Mouse (Mus musculus) layer of hippocampus, postnatal 10 days (tissue): ENCODE results near the gene Tmem185b. TPM values are rescaled to one million over a fixed set of nuclear protein-coding genes. Genes with fewer than 3 reads are reported as not detected.

Experiments used
- DNase-seq, 2 experiments: peaks; one replicate each; pipeline ENCODE4 v3.0.0; 2021; ENCODE audit warnings: low spot score in 2 of 2
- long read RNA-seq: library from polyadenylated mRNA; stranded (forward); transcript quantifications from one replicate; pipeline ENCODE4 v2.0.0, GENCODE M21; 2023
- total RNA-seq, 2 experiments: library from RNA; stranded (reverse); gene quantifications; 2 replicates each; pipeline ENCODE4 v1.2.3; 2021

The Tmem185b gene
- total RNA-seq, result 10 to 100 TPM; 10.3 to 11.9 TPM
- long read RNA-seq, transcript Tmem185b-202 (1 exons, 2,824 nt), result major isoform, 13 of 14 reads
- long read RNA-seq, partial matches to known transcripts, result 0 of 14 reads
- long read RNA-seq, other reads (novel, unspliced or antisense), result 0 of 14 reads

- DNase-seq, result peak; percentile 90 to 94
These were observed at the start of gene Tmem185b for GRCm38 (mm10) chr1:119525689-119526591. Tmem185b (plus strand) TSS chr1:119526160.

GRCm38 (mm10) chr1:119476905-119477353 lies 49.0 kb upstream of the Tmem185b start:
- DNase-seq, result no peak

GRCm38 (mm10) chr1:119479641-119480040 lies 46.3 kb upstream of the Tmem185b start:
- no peak for DNase-seq

DNA sequence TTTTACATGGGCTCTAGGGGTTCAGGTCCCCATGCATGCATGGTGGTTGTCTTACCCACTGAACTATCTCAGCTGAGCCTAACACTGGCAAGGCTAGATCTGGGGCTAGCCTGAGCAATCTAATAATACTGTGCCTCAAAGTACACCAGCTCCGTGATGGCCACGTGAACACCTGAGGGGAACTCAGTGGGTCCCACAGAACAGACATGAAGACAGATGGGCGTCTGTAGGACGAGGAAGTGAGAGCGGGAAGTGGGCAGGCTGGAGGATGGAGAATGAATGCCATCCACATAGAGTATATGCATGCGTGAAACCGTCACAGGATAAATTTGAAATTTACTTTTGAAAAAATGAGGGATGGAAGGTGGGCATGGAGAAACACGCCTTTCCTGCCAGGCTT lies 45.3 kb upstream of the Tmem185b start:
- DNase-seq, result no peak

DNA sequence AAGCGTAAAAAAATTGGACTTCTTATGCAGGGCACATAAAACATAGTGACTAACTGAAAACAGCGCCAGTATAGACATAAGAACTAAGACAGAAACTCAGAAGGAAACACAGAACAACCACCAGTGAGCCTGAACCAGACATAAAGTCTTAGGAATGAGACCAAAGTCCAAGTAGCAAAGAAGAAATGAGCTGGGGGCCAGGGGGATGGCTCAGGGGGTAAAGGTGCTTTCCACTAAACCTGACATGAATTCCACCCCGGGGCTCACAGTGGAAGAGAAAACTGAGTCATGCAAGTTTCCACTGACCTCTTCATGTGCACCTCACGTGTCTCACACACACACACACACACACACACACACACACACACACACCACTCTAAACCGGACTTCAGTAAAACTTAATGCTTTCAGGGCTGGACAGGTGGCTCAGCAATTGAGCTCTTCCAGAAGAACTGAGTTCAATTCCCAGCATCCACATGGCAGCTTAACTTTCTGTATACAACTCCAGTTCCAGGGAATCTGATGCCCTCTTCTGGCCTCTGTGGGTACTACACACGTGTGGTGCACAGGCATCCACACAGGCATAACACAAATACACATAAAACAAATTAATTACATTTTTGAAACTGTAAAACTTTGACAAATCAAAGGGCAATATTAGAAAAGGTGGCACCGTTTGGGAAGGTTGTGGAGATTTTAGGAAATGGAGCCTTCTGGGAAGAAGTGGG lies 44.6 kb upstream of the Tmem185b start:
- DNase-seq, result no peak

GRCm38 (mm10) chr1:119482891-119483290 lies 43.1 kb upstream of the Tmem185b start:
- DNase-seq, result no peak

DNA sequence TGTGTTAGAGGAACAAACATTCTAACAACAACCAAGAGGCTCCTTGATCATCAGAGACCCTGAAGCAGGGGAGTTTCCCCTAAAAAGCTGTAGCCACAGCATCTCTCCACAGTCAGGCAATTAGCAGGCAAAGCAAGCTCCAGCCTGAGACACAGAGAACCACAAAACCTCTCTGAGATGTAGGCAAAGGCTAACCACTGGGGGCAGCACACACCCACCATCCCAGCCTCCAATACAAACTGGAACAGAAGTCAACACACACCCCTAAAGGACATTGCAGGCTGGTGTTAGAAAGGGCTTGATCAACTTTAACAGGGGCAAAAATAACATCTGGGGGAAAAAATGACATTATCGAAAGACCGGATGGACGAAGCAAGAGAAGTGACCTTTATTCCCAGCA lies 41.5 kb upstream of the Tmem185b start:
- peak; percentile 46 to 50 for DNase-seq

GRCm38 (mm10) chr1:119485825-119486224 lies 40.1 kb upstream of the Tmem185b start:
- DNase-seq, result no peak

DNA sequence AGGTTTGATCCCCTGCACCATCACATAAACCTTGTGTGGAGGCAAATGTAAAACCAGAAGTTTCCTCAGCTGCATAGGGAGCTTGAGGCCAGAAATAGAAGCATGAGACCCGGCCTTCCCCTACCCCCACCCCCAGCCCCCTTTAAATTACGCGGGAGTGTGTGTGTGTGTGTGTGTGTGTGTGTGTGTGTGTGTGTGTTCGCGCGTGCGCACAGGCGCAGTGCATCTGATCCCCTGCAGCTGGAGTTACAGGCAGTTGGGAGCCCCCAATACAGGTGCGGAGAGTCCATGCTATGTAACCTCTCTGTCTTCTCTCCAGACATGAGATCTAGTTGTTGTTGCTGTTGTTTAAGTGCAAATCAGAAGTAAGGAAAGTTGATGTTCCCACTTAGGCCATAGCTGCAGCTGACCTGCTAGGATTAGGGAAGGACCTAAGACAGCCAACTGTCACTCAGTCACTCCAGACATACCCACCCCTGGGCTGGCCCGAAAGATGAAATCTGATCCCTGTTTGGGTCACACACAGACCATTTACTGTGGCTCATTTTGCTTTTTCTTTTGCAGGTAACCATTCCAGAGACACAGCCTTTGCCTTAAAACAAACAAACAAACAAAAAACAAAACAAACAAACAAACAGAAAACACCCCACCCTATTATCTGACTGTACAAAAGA lies 37.9 kb upstream of the Tmem185b start:
- DNase-seq, result no peak

- DNase-seq, result no peak
These were observed 35.2 kb upstream of the Tmem185b start for GRCm38 (mm10) chr1:119490765-119491164.

DNA sequence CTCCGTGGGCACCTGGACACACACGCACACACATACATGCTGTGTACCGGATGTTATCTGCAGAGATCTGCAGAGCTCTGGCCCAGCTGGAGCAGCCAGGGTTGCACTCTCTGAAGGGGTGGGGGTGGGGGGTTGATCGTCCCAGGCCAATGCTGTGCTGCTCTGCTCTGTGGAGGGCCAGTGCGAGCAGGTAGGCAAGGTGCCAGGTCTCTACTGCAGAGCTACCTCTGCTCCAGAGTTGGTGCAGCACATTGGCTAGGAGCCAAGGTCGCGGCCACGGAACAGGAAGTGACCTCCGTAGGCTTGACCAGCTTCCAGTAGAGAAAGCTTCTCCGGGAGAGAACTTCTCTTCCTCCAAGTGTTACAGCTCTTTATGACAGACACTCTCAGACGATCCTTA lies 33.9 kb upstream of the Tmem185b start:
- DNase-seq, result peak in 1 of 2 experiments; percentile 32

- DNase-seq, result no peak
These were observed 33.5 kb upstream of the Tmem185b start for GRCm38 (mm10) chr1:119492505-119492904.

- DNase-seq, result no peak
These were observed 31.8 kb upstream of the Tmem185b start for GRCm38 (mm10) chr1:119494024-119494711.

- DNase-seq, result no peak
These were observed 31.1 kb upstream of the Tmem185b start for GRCm38 (mm10) chr1:119494712-119495395.

DNA sequence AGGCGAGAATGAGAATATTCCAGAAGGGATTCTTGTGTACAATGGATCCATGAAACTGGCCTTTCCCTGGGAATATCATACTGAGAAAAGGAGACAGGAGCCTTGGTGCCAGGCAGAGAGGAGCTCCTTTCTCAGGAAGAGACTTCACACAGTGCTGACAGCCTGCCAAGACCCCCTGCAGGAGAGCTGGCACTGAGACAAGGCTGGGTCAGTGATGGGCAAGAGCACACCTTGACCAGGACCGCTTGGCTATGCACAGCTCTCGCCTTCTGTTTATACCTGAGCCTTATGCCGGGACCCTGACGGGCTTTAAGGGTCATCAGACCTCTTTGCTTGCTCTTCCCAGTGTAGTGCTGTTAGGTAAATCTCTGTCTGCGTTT lies 30.6 kb upstream of the Tmem185b start:
- DNase-seq, result no peak

- DNase-seq, result no peak
These were observed 28.5 kb upstream of the Tmem185b start for GRCm38 (mm10) chr1:119497346-119498004.

- DNase-seq, result no peak
These were observed 27.3 kb upstream of the Tmem185b start for GRCm38 (mm10) chr1:119498536-119499231.

- no peak for DNase-seq
These were observed 26.5 kb upstream of the Tmem185b start for GRCm38 (mm10) chr1:119499456-119499855.

DNA sequence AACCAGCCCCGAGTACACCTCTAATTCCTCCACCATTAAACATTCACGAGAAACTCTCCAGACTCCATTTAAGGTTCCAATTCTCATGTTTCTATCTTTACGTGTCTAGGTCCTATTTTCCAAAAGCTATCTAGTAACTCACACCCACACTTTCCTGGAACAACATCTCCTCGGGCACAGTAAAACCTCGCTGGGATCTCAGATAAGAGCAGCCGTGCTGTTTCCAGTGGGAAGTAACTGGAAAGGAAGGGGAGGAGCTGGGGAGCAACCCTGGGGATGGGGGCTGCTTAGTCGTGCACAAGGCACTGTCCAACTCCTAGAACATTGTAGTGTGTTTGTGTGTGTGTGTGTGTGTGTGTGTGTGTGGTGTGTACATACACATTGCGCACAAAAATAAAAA lies 24.1 kb upstream of the Tmem185b start:
- no peak for DNase-seq
